Mouse (Mus musculus) small intestine, adult 2 months (tissue): Measurements from ENCODE around the gene Pik3cb.

Experiments used
- CTCF ChIP-seq: fragments of 200-500 bp; IDR thresholded peaks from 2 replicates; pipeline ENCODE4 v1.5.1; 2012; ENCODE audit warnings: low read depth, mild to moderate bottlenecking, control low read depth, inconsistent platforms, low read length, moderate library complexity, mixed read lengths; ENCODE audit not compliant: insufficient replicate concordance, insufficient read length; ENCODE audit errors: extremely low read depth
- POLR2A ChIP-seq: fragments of 200-500 bp; IDR thresholded peaks from 2 replicates; pipeline ENCODE4 v1.6.1; 2012; ENCODE audit warnings: low read depth, mild to moderate bottlenecking, control low read depth, inconsistent platforms, low read length, moderate library complexity

DNA sequence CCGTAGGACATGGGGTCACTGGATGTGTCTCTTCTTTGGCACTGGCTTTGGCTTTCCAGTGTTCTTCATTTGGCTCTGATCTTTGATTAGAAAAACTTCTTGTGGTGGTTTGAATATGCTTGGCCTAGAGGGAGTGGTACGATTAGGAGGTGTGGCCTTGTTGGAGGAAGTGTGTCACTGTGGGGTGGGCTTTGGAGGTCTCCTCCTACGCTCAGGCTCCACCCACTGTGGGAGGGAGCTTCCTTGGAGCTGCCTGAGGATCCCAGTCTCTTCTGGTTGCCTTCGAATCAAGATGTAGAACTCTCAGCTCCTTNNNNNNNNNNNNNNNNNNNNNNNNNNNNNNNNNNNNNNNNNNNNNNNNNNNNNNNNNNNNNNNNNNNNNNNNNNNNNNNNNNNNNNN, 118.7 kb downstream of the Pik3cb start:
- TF ChIP-seq POLR2A (no peak), CTCF (no peak)
